Mouse (Mus musculus) thymus, postnatal 36 days (tissue): ENCODE measurements around the gene D630045J12Rik.

Source experiments
- DNase-seq, 2 experiments: peaks; one replicate each; pipeline ENCODE4 v3.0.0; 2022; ENCODE audit warnings: mixed read lengths in 2 of 2

D630045J12Rik gene

DNA sequence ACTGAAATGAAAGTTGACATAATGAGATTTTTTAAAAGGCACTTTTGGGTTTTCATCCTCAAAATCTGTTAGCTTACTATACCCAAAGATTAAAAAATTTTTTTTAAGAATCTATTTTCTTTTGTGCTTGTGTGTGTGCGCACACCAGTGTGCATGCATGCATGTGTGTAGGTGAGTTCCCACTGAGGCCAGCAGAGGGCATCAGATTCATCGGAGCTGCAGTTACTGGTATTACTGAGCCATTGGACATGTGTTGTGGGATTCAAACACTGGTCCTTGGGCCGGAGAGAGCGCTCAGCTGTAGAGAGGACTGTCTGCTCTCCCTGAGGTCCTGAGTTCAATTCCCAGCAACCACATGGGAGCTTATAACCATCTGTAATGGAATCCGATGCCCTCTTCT lies 123.9 kb downstream of the D630045J12Rik start:
- DNase-seq = no peak

GRCm38 (mm10) chr6:38128115-38128514 lies 125.7 kb downstream of the D630045J12Rik start:
- no peak for DNase-seq

GRCm38 (mm10) chr6:38125462-38125861 lies 128.3 kb downstream of the D630045J12Rik start:
- DNase-seq = no peak

DNA sequence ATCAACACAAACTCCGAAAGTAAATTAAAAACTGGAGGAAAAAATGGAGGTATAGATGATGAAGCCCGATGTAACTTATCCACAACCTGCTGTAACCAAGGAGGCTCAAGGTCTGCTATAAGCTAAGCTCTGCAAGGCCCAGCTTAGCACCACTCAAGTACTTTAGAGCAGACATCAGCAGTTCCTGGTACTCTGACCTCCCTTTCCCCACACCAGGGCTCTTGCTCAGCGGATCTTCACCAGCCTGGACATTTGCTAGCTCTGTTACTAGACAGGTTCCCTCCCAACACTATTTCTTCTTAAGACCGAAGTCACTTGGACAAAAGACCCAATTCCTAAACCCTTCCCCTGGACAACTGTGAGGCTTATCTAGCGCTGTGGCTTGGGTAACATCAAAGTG lies 128.9 kb downstream of the D630045J12Rik start:
- no peak for DNase-seq

GRCm38 (mm10) chr6:38124207-38124835 lies 129.5 kb downstream of the D630045J12Rik start, which contains the start of gene Atp6v0a4:
Gene Atp6v0a4, minus strand, starts transcription at chr6:38124586.
- DNase-seq = no peak

DNA sequence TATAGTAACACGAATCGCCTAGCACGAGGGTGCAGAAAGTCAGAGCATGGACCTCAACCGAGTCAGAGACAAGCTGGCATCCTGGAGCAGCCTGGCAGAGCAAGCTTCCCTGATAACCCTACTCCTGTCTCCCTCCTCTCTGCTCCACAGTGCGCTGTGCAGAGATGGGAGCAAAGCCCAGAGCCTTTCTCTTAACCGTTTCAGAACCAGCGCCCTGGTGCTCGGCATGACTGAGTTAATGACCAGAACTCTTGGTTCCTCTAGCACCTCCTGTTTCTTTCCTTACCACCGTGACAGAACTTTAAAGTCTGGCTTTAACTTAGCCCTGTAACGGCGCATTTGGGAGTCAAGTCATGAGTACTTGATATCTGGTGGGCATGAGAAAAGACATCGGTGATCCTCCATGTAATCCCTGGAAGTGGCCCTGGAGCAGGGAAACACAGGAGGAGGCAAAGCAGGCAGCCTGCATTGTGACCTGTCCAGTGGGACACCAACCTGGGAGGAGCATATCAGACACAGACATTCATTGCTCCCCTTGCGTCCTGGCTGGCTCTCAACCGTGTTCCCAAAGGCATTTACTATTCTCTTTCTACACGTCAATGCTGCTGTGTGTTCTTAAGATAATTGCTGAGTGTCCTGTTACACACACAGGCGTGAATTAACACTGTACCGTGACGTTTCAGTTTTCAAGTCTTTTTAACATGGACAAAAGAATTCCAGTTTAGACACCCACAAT lies 130.2 kb downstream of the D630045J12Rik start:
- DNase-seq = no peak

GRCm38 (mm10) chr6:38122791-38123190 lies 131.0 kb downstream of the D630045J12Rik start:
- no peak for DNase-seq

- no peak for DNase-seq
Measured at GRCm38 (mm10) chr6:38121843-38122242, 132.0 kb downstream of the D630045J12Rik start.

GRCm38 (mm10) chr6:38120681-38121371 lies 133.0 kb downstream of the D630045J12Rik start:
- peak; percentile 11 to 24 for DNase-seq

- no peak for DNase-seq
Measured at GRCm38 (mm10) chr6:38118341-38118740, 135.5 kb downstream of the D630045J12Rik start.

GRCm38 (mm10) chr6:38116107-38116770 lies 137.6 kb downstream of the D630045J12Rik start:
- DNase-seq = no peak

DNA sequence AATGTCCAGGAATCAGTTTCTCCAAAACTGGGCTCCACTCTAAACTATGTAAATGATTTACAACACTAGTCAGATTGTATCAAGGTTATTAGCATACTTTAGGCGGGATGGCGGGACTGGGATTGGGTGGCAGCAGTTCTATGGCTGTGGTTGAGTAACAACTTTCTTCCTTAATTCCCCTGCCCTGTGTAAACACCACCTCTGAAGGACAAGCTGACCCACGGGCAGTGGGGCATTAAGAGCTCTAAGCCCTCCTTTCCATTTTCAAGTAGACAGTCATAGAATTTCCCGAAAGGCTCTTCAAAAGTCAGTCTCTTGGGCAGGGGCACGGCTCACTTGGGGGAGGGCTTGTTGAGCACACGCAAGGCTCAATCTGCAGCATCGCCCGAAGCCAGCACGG lies 142.9 kb downstream of the D630045J12Rik start:
- no peak for DNase-seq

DNA sequence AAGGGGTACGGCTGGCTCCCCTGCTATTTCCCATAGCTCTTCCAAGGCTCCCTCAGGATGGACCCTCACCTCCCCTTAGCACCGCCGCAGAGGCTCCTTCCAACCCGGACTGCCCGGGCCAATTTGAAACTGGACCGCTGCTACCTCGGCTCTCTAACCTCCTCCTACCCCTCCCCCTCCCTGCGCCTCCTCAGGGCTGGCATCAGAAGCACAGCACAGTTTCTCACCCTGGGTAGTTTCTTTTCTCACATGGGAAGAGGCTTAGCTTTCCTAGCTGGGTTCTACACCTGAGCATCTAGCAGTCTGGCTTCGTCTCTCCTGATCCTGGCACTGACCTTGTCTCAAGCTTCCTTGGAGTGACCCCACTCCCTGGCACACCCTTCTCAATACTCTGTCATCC lies 143.9 kb downstream of the D630045J12Rik start:
- DNase-seq = no peak

- no peak for DNase-seq
Measured at GRCm38 (mm10) chr6:38109160-38109795, 144.5 kb downstream of the D630045J12Rik start, which contains the start of gene Tmem213. Gene Tmem213, plus strand, starts transcription at chr6:38109255.

DNA sequence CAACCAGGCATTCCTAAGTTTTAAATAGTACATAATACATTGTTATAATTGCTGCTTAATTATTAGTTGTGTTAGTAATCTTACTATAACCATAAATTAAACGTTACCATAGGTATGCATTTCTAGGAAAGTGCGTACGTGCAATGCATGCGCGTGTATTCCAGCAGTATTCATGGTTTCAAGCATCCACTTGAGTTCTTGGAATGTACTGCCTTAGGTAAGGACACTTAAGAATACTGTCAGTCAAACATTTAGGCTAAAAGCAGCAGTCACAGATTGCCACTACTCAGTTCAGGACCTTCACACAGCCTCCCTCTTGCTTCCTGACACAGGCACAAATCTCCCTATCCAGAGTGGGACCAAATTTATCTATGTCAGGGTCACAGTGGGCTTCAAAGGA lies 145.4 kb downstream of the D630045J12Rik start:
- DNase-seq = no peak

DNA sequence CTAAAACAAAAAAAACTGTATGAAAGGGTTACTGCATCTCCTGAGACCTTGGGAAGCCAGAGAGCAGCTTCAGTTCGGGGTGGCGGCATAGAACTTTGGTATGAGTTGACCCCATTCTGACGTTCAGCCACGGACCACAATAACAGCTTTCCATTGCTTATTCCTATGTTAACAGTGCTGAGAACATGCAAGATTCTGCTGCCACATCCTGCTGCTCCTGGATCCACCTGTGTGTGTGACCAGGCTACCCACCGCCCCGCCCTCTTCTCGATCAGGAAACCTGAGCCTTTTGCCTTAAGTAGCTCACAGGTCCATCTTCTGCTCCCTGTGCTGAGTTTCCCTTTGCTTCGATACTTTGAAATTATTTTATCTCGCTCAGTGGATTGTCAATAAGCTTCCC lies 147.9 kb downstream of the D630045J12Rik start:
- no peak for DNase-seq

DNA sequence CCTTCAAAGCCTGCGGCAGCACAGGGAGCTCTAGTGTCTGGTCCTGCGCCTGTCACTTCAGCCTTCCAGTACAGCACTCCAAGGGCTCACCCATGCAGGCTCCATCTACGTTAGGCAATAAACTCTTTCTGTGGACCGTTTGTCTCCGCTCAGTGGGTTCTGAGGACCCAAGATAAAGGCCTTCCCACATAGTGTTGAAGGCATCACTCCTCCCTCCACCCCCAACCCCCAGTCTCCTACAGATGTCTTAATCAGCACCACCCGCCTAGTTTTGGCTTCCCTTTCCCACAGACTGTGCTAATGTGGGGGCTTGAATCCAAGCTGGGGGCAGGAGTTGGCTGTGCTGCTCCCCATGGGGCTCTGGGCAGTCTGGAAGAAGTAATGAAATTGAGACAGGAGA lies 150.0 kb downstream of the D630045J12Rik start:
- DNase-seq = no peak

GRCm38 (mm10) chr6:38102216-38102795 lies 151.5 kb downstream of the D630045J12Rik start:
- no peak for DNase-seq

DNA sequence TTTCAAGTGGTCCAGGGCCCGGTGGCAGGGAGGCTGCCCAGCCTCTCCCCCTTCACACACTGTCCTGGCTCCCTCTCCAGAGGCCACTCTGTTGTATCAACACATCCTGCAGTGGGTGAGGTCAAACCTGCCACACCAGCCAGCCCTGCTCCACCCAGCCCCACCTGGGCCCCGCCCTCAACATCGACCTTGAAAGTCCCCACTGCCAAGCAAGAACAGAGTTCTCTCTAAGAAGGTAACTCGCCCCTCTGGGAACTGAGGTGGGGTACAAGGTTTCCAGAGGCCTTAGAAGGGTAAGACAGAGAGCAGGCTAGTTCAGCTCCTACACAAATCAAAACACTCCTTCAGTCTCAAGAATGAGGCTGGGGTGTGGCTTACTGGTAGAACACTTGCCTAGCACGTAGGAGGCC lies 156.8 kb downstream of the D630045J12Rik start:
- DNase-seq = no peak

- no peak for DNase-seq
Measured at GRCm38 (mm10) chr6:38094701-38095100, 159.1 kb downstream of the D630045J12Rik start.

DNA sequence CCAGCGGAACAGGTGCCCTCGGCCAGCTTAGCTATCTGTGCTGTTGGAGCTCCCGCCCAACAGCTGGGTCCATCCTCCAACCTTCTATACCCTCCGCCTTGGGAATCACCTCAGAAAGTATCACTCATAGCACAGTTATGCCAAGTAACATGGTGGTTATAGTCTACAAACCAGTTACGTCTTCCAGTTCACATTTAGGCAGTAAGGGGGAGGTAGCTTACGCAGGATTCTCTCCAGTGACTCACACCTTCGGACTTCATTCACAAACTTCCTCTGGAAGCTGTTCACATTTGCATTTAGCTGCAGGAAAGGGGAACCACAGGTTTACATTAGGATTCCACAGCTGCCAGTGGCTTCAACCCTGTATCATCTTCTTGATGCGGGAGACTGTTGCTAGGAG lies 161.3 kb downstream of the D630045J12Rik start:
- DNase-seq = no peak
